Mouse (Mus musculus) forebrain, embryonic 14.5 days (tissue): ENCODE data around the gene Cdk19. TPM values are rescaled to one million over a fixed set of nuclear protein-coding genes. Genes with fewer than 3 reads are reported as not detected.

Source experiments
- ATAC-seq: fragments of 200-750 bp; cut with Nextera tagmentation; 2 replicates; pipeline ENCODE4 v1.8.0; 2017; ENCODE audit warnings: mild to moderate bottlenecking, moderate library complexity
- DNase-seq: peaks from one replicate; pipeline ENCODE4 v3.0.0-alpha.2; 2015; ENCODE audit warnings: low spot score
- H3K27ac ChIP-seq: fragments of 300-500 bp; sonication (generic); 2 replicates; pipeline ENCODE4 v1.5.1; 2014; ENCODE audit warnings: low read depth, mild to moderate bottlenecking, control low read depth, low read length, moderate library complexity
- H3K27me3 ChIP-seq: fragments of 300-500 bp; sonication (generic); replicated peaks from 2 replicates; pipeline ENCODE4 v1.6.1; 2014; ENCODE audit warnings: low read length, control low read depth, mixed read lengths; ENCODE audit not compliant: control insufficient read depth, insufficient read depth
- H3K36me3 ChIP-seq: fragments of 300-500 bp; sonication (generic); 2 replicates; pipeline ENCODE4 v1.6.1; 2014; ENCODE audit warnings: low read length, control low read depth; ENCODE audit not compliant: control insufficient read depth, insufficient read depth
- H3K4me1 ChIP-seq: fragments of 300-500 bp; sonication (generic); 2 replicates; pipeline ENCODE4 v1.6.1; 2014; ENCODE audit warnings: antibody characterized with exemption, low read length, control low read depth; ENCODE audit not compliant: control insufficient read depth, insufficient read depth
- H3K4me2 ChIP-seq: fragments of 300-500 bp; sonication (generic); 2 replicates; pipeline ENCODE4 v1.6.1; 2014; ENCODE audit warnings: mild to moderate bottlenecking, control low read depth, low read length
- H3K4me3 ChIP-seq: fragments of 300-500 bp; sonication (generic); 2 replicates; pipeline ENCODE4 v1.5.1; 2014; ENCODE audit warnings: low read depth, low read length, control low read depth
- H3K9ac ChIP-seq: fragments of 300-500 bp; sonication (generic); 2 replicates; pipeline ENCODE4 v1.6.1; 2014; ENCODE audit warnings: mild to moderate bottlenecking, low read length, control low read depth, moderate library complexity
- H3K9me3 ChIP-seq: fragments of 300-500 bp; sonication (generic); replicated peaks from 2 replicates; pipeline ENCODE4 v1.6.1; 2016; ENCODE audit warnings: low read length, control low read depth, mixed read lengths; ENCODE audit not compliant: control insufficient read depth
- WGBS: fragments of 180-500 bp; shearing (Covaris S2); extraction: QIAGEN DNeasy Blood & Tissue Kit; methylation state at CpG from one replicate; pipeline ENCODE4 v1.1.7; 2014; 5-methylcytosine and 5-hydroxymethylcytosine counted together
- polyA plus RNA-seq: library from polyadenylated mRNA; unstranded; fragments of >200 nt; fragmentation: Nextera tagmentation; extraction: Ambion mirVana; gene quantifications from 2 replicates; pipeline ENCODE4 v1.2.1, GENCODE M21; 2014

The Cdk19 gene
- polyA plus RNA-seq, 1 experiment from 2014 or later = 16.6 TPM

DNA sequence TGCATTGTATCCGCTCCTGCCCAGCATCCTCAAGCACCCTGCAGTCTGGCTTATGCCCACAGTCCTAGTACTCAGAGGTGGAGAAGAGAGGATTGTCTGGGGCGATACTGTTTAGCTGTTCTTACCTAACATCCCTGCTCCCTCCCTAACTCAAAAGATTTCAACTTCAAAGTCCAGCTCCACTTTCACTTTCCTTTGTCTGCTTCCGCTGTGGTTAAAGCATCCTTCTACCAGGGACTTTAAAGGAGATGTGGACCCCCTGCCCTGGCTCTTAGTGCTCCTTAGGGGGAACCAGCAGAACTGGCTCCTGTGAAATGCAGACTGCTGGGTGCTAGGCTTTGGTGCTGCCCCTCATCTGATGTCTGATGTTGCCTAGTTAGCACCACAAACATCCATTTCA is 122.9 kb downstream of the Cdk19 start:
- H3K4me2 ChIP-seq = no peak overlapping the region
- H3K9me3 ChIP-seq = no peaks in the 10 kb centered on the region
- no peaks in the 10 kb centered on the region for H3K36me3 ChIP-seq
- no peaks in the 10 kb centered on the region for H3K27me3 ChIP-seq
- no peak overlapping the region for H3K27ac ChIP-seq
- H3K9ac ChIP-seq = no peak overlapping the region
- DNase-seq = no peak
- 53% methylated on average over 3 of the region's 3 CpGs for WGBS
- ATAC-seq = no peak
- H3K4me1 ChIP-seq = no peaks in the 10 kb centered on the region
- no peak overlapping the region for H3K4me3 ChIP-seq

DNA sequence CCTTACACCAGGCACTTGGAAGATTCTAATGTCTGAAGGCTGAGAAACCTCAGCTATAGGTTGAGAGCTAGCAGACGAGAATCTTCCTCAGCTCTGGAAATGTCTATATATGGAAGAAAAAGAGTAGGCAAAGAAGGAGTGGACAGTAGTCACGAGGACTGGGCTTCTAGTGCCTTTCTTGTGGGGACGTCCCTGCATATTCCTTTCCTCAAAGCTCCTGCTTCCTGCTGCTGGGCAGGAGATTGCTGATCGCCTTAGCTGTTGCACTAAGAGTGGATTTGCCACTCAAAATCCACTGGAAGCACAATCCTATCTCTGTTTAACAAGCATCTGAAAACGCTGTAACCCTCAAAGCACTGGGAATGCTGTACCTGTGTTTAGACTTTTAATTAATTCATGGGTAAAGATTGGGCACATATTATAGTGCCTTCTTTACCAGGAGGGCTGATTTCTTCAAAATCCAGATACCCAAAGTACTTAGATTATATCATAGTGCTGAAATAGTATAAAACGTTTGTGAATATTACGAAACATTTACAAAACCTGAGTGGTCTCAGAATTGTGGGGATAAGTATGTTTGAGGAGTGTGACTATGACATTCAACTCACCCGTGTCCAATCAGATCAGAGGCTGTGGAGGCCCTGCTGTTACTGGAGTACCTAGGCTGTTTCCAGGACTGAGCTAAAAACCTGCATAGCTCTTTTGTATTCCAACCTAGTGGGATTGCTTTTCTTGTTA is 128.0 kb downstream of the Cdk19 start:
- H3K4me1 ChIP-seq = no peaks in the 10 kb centered on the region
- H3K27me3 ChIP-seq = no peaks in the 10 kb centered on the region
- ATAC-seq (no peak), DNase-seq (no peak)
- no peaks in the 10 kb centered on the region for H3K9me3 ChIP-seq
- no peak overlapping the region for H3K4me2 ChIP-seq
- no peak overlapping the region for H3K9ac ChIP-seq
- peaks cover 2% of the 10 kb centered on the region; the same call in 1 of the 2 replicates for H3K36me3 ChIP-seq
- no peak overlapping the region for H3K27ac ChIP-seq
- no peak overlapping the region for H3K4me3 ChIP-seq
- WGBS = 87% methylated on average over 8 of the region's 8 CpGs

DNA sequence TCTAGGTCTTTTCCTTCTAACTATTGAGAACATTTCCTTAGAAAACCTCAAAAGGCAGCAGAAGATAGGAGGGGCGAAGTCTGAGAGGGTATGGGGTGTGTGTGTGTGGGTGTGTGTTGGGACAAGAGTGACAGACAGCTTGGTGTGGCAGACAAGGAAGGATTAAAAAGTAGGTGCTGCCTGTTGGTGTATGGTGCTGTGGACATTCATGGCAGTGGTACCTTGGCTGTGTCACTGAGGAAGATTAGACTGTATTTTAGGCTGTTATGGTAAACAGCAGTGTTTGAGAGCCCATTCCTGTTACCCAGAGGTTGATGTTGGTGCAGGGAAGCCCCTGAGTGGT is 128.5 kb downstream of the Cdk19 start:
- ATAC-seq (no peak), DNase-seq (no peak)
- Histone ChIP-seq H3K27ac (no peak overlapping the region), H3K4me1 (no peaks in the 10 kb centered on the region), H3K9me3 (no peaks in the 10 kb centered on the region), H3K36me3 (peaks cover 8% of the 10 kb centered on the region; the same call in 1 of the 2 replicates), H3K9ac (no peak overlapping the region), H3K4me2 (no peak overlapping the region), H3K4me3 (no peak overlapping the region), H3K27me3 (no peaks in the 10 kb centered on the region)
- WGBS = 100% methylated on average over 1 of the region's 1 CpGs

- Histone ChIP-seq H3K4me3 (no peak overlapping the region), H3K27ac (no peak overlapping the region), H3K9ac (no peak overlapping the region), H3K36me3 (peaks cover 13% of the 10 kb centered on the region; the same call in 1 of the 2 replicates), H3K27me3 (no peaks in the 10 kb centered on the region), H3K9me3 (no peaks in the 10 kb centered on the region), H3K4me1 (no peaks in the 10 kb centered on the region), H3K4me2 (no peak overlapping the region)
- no peak for DNase-seq
- ATAC-seq = no peak
- WGBS = 90% methylated on average over 2 of the region's 2 CpGs
These were observed 129.8 kb downstream of the Cdk19 start for GRCm38 (mm10) chr10:40469145-40469544.

DNA sequence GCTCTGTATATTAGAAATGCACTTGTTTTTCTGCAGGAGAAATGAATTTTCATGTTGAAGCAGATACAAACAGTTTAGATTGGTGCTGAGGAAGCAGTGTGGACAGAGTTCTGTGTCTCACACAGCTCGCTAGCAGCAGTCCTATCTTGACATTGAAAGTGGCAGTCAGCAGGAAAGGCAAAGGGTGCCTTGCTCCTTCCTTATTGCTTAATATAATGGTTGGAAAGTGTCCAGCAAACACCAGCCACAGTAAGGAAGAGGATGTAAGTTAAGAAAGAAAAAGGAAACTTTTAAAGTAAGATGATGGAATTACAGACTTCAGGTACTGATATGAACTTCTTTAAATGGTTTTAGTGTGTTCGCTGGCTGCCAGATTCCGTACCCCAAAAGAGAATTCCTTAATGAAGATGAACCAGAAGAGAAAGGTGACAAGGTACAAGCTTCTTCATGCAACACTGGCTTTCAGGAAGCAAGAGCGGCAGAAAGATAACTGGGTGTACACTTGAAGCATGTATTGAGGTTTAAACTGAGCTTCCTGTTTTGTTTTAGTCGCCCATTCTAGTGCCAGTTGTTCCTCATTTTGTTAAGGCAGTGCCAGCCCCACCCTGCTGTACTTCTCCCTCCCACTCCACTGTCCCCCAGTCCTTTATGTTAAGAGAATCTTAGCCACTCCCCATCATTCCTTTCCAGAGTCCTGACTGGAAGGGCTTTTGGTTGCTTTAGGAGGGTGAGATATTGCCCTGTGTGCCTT is 137.3 kb downstream of the Cdk19 start:
- H3K36me3 ChIP-seq = peaks cover 56% of the 10 kb centered on the region
- H3K27ac ChIP-seq = no peak overlapping the region
- WGBS = 94% methylated on average over 5 of the region's 5 CpGs
- H3K4me2 ChIP-seq = no peak overlapping the region
- no peak overlapping the region for H3K4me3 ChIP-seq
- no peak for DNase-seq
- H3K27me3 ChIP-seq = no peaks in the 10 kb centered on the region
- H3K9ac ChIP-seq = no peak overlapping the region
- H3K4me1 ChIP-seq = no peaks in the 10 kb centered on the region
- no peaks in the 10 kb centered on the region for H3K9me3 ChIP-seq
- no peak for ATAC-seq

DNA sequence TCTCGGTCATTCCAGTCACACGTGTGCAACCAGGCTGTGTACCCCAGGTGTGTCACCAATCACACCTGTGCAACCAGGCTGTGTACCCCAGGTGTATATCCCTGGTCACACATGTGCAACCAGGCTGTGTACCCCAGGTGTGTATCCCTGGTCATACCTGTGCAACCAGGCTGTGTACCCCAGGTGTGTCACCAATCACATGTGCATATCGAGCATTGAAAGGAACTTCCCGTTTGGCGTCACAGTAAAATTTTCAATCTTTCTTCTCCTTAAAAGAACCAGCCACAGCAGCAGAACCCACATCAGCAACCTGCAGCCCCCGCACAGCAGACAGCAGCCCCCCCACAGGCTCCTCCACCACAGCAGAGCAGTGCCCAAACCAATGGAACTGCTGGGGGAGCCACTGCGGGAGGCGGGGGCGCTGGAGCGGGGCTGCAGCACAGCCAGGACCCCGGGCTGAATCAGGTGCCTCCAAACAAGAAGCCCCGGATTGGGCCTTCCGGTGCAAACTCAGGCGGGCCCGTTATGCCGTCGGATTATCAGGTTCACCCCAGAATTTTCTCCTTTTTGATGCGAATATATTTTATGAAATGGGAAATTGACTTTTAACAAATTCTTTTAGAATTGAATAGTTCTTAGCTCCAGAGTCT is 138.2 kb downstream of the Cdk19 start:
- no peak for DNase-seq
- H3K9ac ChIP-seq = no peak overlapping the region
- WGBS = 95% methylated on average over 18 of the region's 18 CpGs
- no peak overlapping the region for H3K4me2 ChIP-seq
- H3K27ac ChIP-seq = no peak overlapping the region
- ATAC-seq = no peak
- no peaks in the 10 kb centered on the region for H3K4me1 ChIP-seq
- no peak overlapping the region for H3K4me3 ChIP-seq
- peaks cover 54% of the 10 kb centered on the region for H3K36me3 ChIP-seq
- H3K27me3 ChIP-seq = no peaks in the 10 kb centered on the region
- H3K9me3 ChIP-seq = no peaks in the 10 kb centered on the region

DNA sequence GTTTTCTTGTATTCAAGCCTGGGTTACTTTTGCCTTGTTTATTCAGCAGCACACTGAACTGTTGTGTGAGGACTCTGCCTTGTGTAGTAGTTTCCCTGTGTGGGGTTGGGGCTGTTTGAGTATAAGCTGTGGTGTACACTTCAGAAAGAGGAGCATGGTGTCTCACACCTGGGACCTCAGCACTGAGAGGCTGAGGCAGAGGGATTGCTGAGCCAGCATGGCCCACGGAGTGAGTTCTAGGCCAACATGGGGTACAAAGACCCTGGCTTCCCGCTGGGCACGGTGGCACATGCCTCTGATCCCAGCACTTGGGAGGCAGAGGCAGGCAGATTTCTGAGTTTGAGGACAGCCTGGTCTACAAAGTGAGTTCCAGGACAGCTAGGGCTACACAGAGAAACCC is 139.3 kb downstream of the Cdk19 start:
- no peak overlapping the region for H3K4me2 ChIP-seq
- H3K4me1 ChIP-seq = no peaks in the 10 kb centered on the region
- H3K36me3 ChIP-seq = peaks cover 46% of the 10 kb centered on the region

GRCm38 (mm10) chr10:40479216-40479615 is 139.9 kb downstream of the Cdk19 start:
- Histone ChIP-seq H3K4me1 (no peaks in the 10 kb centered on the region), H3K4me2 (no peak overlapping the region), H3K27ac (no peak overlapping the region), H3K27me3 (no peaks in the 10 kb centered on the region), H3K9me3 (no peaks in the 10 kb centered on the region), H3K4me3 (no peak overlapping the region), H3K9ac (no peak overlapping the region), H3K36me3 (peaks cover 45% of the 10 kb centered on the region)
- DNase-seq = no peak
- no peak for ATAC-seq
- WGBS = 92% methylated on average over 1 of the region's 1 CpGs

More for the DNA sequence above, 139.3 kb downstream of the Cdk19 start:
- no peaks in the 10 kb centered on the region for H3K27me3 ChIP-seq
- DNase-seq (no peak), ATAC-seq (no peak)
- no peak overlapping the region for H3K9ac ChIP-seq
- H3K4me3 ChIP-seq = no peak overlapping the region
- 91% methylated on average over 3 of the region's 3 CpGs for WGBS
- H3K9me3 ChIP-seq = no peaks in the 10 kb centered on the region
- no peak overlapping the region for H3K27ac ChIP-seq
